Mouse (Mus musculus) layer of hippocampus, adult 11-12 months (tissue): ENCODE measurements around the gene Gm10309.
"Not testable (repeated sequence)": the region's sequence is repeated elsewhere in the genome, so short reads cannot be mapped to it uniquely, and the experiment has no call there.

Experiments used
- DNase-seq: peaks from one replicate; pipeline ENCODE4 v3.0.0; 2022; ENCODE audit warnings: low spot score

Gm10309 gene

DNA sequence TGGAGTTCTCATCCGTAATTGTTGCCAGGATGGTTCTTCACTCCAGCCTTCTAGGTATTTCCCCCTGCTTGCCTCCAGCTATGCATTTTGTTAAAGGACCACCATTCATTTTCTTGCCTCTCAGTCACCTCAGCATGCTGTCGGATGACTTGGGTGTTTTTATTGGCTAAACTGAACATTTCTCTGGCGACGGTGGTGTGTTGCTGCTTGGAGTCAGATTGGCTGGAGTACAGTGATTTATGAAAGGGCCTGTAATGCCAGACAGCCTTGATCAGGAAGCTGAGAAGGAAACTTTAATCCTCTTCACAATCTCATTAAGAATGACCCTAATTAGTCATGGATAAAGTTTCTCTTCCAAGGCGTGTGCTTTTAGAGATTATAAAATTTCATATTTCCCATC lies 4.8 kb upstream of the Gm10309 start:
- DNase-seq, result no peak

GRCm38 (mm10) chr17:86508212-86508490 lies 3.1 kb upstream of the Gm10309 start:
- DNase-seq, result no peak

DNA sequence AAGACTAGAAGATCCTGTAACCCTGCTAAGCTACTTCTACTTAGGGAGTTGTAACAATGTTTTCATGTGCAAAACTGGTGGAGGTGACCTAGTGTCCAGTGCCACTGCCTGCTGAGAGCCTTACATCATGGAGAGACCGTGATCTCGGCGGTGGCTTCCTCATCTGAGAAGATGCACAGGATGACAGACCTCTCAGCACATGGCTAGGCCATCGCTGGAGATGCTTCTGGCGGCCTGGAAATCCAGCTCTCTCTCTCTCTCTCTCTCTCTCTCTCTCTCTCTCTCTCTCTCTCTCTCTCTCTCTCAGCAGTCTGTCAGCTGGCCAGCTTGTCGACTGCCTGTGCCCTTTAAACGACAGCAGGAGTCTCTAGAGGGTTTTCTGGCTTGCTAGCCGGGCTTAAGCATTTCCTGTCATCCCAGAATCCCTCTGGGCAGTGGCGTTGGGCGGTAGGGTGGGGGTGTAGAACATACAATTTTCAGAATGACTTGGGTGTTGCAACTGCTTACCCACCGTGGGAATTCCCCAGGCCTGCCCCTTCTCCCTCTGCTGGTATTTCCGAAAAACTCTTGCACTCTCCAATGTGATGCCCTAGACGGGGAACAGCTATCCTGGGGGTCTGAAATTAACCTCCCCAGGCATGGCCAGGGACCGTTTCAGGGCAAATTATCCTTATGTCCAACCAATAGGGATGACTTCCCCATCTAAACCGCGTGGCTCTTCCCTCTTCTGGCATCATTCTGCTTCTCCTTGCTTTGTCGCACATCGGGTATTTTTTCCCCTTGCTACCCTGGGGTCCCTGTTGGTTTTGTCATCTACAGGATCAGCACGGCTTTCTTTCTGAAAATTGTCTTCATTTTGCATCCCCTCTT lies 2.5 kb upstream of the Gm10309 start:
- DNase-seq, result no peak

- no peak for DNase-seq
Measured at GRCm38 (mm10) chr17:86506881-86507280, 1.8 kb upstream of the Gm10309 start.

DNA sequence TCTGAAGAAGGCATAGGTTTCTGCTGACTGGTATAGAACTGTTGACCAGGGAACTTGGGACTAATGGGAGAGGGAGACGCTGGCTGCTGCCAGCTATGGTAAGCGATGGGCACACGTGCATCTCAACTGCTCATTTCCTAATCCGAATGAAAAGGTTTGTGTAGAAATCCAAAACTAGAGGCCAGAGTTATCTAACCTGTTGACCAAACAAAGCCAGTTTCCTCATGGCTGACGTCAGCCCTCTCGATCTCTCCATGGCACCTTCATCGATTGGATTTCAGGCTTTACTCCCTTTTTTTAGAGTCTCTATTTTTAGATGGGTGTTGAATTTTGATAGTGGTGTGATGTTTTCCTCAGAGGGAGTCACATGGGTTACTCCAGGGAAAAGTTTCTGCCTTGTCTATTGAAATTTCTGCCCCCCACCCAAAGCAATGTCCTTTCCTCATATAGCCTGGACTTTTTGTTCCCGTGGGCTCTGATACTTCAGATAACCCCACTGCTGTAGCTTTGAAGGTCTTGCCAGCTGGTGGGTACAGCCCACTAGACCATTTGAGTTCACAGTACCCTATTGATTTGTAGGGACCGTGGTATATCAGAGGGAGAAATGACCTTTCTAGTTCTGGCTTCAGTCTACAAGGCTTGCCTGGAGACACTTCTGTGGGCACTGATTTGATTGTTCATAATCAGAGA lies 1.7 kb downstream of the Gm10309 start:
- no peak for DNase-seq

DNA sequence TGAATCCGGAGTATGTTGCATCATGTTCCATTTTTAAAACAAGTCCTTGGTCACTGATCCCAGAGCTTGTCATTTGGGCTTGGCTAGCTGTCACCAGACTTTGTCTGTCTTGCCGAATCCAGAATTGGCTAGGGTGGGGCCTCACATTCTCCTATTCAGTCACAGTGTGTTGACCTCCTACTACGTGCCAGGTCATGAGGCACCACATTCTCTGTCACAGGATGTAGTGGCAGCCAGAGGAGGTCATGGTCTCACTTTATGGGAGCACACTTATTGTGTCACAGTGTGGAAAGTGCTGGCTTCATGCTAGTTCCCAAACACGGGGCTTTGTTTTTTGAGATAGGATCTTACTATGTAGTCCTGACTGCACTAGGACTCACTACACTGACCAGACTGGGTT lies 3.6 kb downstream of the Gm10309 start:
- no peak for DNase-seq

GRCm38 (mm10) chr17:86499359-86500045 lies 5.5 kb downstream of the Gm10309 start:
- DNase-seq, result no peak

GRCm38 (mm10) chr17:86497302-86497701 lies 7.7 kb downstream of the Gm10309 start:
- DNase-seq, result no peak

- DNase-seq, result peak; percentile 51
Measured at GRCm38 (mm10) chr17:86496123-86496771, 8.8 kb downstream of the Gm10309 start.

DNA sequence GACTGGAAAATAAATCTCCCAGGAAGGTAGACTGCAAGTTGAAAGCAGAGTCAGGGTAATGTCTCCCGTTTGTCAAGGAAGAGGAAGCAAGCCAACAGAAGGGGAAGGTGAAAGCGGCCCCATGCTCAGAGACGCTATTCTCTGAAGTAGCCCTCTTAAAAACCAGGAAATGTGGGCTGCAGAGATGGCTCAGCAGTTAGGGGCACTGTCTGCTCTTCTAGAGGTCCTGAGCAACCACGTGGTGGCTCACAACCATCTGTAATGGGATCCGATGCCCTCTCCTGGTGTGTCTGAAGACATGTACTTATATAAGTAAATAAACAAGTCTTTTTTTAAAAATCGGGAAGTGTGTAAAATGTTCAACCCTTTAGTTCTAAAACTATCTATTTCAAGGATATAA lies 10.1 kb downstream of the Gm10309 start:
- DNase-seq, result peak; percentile 42

GRCm38 (mm10) chr17:86494494-86494893 lies 10.5 kb downstream of the Gm10309 start:
- DNase-seq, result no peak

GRCm38 (mm10) chr17:86493891-86494420 lies 11.1 kb downstream of the Gm10309 start:
- DNase-seq, result no peak

GRCm38 (mm10) chr17:86492376-86492775 lies 12.7 kb downstream of the Gm10309 start:
- DNase-seq, result no peak

DNA sequence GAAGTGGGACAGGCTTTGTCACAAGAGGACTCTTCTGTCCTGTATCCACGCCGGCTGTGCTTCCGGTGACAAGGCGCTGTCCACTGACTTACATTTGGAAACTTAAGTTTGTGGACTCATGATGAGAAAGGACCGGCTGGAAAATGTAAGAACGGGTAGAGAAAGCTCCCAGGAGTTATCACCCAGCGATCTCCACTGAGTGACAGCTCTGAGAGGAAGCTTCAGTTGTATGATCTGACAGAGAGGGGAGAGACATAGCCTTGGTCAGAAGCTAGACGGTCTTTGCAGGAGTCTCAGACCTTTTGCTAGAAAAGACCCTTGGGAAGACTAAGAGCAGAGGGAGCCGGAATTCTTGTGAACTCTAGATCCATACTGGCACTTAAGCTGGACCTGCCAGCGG lies 15.2 kb downstream of the Gm10309 start:
- no peak for DNase-seq

DNA sequence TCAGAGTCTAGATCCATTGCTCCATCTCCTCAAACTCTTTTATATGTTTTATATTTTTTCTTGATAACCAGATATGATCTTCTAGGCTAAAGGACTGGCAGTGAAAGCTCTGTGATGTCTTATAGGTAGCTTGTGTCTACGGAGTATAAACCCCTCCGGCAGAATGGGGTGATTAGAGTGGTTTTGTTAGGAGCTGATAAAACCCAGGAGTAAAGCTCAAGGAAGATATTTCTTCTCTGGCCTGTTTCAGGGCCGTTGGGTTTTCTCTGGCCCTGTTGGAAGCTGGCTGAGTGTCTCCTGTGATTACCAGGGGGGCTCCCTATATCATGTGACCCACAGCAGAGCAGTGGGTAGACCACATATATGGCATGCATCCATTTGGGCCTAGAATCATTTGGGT lies 17.6 kb downstream of the Gm10309 start:
- DNase-seq, result no peak

- DNase-seq, result no peak
Measured at GRCm38 (mm10) chr17:86486657-86487056, 18.4 kb downstream of the Gm10309 start.

- DNase-seq, result peak; percentile 84
Measured at GRCm38 (mm10) chr17:86484087-86484737, 20.8 kb downstream of the Gm10309 start.

DNA sequence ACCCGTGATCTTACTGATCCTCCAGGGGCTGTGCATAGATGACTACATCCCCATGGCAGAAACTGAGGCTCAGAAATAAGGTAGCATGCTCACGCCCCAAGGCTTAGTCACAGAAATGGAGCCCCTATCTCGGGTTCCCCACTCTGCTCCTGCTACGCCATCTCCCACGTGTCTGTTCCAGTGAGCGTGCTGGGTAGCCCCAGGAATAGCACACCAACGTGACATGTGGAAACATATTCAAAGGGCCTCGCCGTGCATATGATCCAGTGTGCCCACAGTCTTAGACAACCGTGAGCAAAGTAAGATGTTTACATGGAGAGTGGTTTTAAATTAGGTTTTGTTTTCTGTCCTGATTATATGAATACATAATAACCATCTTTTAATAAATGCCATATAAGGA lies 22.4 kb downstream of the Gm10309 start:
- DNase-seq, result no peak

DNA sequence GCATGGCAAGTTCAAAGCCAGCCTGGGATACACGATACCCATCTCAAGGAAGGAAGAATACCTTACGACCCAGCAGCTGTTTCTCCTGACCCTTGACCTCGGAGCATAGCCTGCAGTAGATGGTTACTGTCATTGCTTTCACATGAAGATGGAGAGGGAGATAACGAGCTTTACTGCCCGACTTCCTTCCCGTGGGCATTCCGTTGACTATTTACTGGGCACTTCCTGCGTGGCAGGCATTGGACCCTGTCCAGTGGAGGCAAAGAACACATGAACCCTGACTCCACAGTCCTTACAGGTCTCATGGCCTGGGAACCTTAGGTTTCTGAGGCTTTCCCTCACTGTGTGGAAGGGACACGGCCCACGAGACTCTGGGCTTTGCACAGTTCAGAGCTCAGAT lies 25.6 kb downstream of the Gm10309 start:
- DNase-seq, result no peak

DNA sequence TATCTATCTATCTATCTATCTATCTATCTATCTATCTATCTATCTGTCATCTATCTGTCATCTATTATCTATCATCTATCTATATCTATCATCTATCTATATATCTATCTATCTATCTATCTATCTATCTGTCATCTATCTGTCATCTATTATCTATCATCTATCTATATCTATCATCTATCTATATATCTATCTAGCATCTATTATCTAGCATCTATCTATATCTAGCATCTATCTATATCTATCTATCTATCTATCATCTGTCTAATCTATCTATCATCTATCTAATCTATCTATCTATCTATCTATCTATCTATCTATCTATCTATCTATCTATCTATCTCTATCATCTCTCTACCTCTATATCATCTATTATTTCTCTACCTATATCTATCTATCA lies 27.6 kb downstream of the Gm10309 start:
- not testable (repeated sequence) for DNase-seq

DNA sequence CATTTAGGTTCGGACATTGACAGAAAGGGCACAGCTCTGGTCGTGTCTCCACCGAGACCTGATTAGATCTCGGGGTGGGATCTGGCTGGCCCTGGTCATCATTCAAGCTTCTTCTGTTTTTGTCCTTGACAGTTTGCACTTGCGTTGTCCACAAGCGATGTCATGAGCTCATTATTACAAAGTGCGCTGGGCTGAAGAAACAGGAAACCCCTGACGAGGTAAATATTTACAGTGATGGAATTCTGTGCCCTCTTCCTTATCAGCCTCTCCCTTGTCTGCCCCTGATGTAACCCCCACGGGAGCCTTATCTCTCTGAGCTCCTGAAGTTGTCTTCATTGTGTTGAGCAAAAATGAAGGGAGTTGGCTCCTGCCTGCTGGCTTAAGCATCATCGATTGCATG lies 28.4 kb downstream of the Gm10309 start:
- DNase-seq, result no peak

GRCm38 (mm10) chr17:86471684-86472083 lies 33.3 kb downstream of the Gm10309 start:
- DNase-seq, result peak; percentile 55
